Mouse (Mus musculus) lung, embryonic 14.5 days (tissue): ENCODE data around the gene Aar2. TPM values are rescaled to one million over a fixed set of nuclear protein-coding genes. Genes with fewer than 3 reads are reported as not detected.

Experiments
- ATAC-seq: fragments of 200-750 bp; cut with Nextera tagmentation; 2 replicates; pipeline ENCODE4 v1.8.0; 2017; ENCODE audit warnings: mild to moderate bottlenecking, moderate TSS enrichment, moderate library complexity; ENCODE audit not compliant: insufficient read depth
- DNase-seq: peaks from one replicate; pipeline ENCODE4 v3.0.0-alpha.2; 2015
- H3K27ac ChIP-seq: fragments of 300-500 bp; sonication (generic); 2 replicates; pipeline ENCODE4 v1.5.1; 2014; ENCODE audit warnings: low read depth, mild to moderate bottlenecking, moderate library complexity
- H3K27me3 ChIP-seq: fragments of 300-500 bp; sonication (generic); 2 replicates; pipeline ENCODE4 v1.6.1; 2014; ENCODE audit warnings: low read length, control low read depth; ENCODE audit not compliant: insufficient read depth
- H3K36me3 ChIP-seq: fragments of 300-500 bp; sonication (generic); 2 replicates; pipeline ENCODE4 v1.6.1; 2014; ENCODE audit warnings: control low read depth; ENCODE audit not compliant: insufficient read depth
- H3K4me1 ChIP-seq: fragments of 300-500 bp; sonication (generic); 2 replicates; pipeline ENCODE4 v1.6.1; 2014; ENCODE audit warnings: antibody characterized with exemption, control low read depth; ENCODE audit not compliant: insufficient read depth
- H3K4me2 ChIP-seq: fragments of 300-500 bp; sonication (generic); 2 replicates; pipeline ENCODE4 v1.6.1; 2014; ENCODE audit warnings: mild to moderate bottlenecking
- H3K4me3 ChIP-seq: fragments of 300-500 bp; sonication (generic); 2 replicates; pipeline ENCODE4 v1.5.1; 2014; ENCODE audit warnings: low read depth, low read length
- H3K9ac ChIP-seq: fragments of 300-500 bp; sonication (generic); 2 replicates; pipeline ENCODE4 v1.6.1; 2014
- H3K9me3 ChIP-seq: fragments of 300-500 bp; sonication (generic); 2 replicates; pipeline ENCODE4 v1.6.1; 2016; ENCODE audit warnings: low read depth, low read length, control low read depth
- CTCF ChIP-seq: IDR thresholded peaks from 2 replicates; pipeline ENCODE4 v1.5.1; 2016; ENCODE audit warnings: antibody characterized with exemption, low read depth
- WGBS: fragments of 180-500 bp; shearing (Covaris S2); extraction: QIAGEN DNeasy Blood & Tissue Kit; methylation state at CpG from one replicate; pipeline ENCODE4 v1.1.7; 2014; 5-methylcytosine and 5-hydroxymethylcytosine counted together
- polyA plus RNA-seq: library from polyadenylated mRNA; unstranded; fragments of >200 nt; fragmentation: Nextera tagmentation; extraction: Ambion mirVana; gene quantifications from 2 replicates; pipeline ENCODE4 v1.2.1, GENCODE M21; 2014

Aar2 gene
- polyA plus RNA-seq, 1 experiment from 2014 or later, result 39.0 TPM

DNA sequence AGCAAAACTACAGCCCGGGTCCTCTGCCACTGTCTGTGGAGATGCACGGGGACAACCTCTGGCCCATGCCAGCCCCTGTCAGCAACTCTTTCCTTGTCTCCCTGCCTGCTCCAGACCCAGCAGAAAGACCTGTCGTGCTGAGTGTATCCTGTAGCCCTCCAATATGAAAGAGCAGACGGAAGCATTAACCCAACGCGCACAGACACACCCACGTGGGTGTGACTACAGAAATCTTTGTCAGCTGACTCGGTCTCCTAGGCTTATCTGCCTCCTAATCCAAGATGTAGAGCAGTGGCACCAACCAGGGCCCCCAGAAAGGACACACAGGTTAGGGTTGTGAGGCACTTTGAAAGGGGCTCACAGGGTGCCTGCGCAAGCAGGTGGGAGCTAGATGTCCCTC lies 56.3 kb downstream of the Aar2 start:
- TF ChIP-seq CTCF, result no peak
- 79% methylated on average over 9 of the region's 9 CpGs for whole genome bisulfite sequencing
- H3K9me3 ChIP-seq, result no peaks in the 10 kb centered on the region
- DNase-seq, result no peak
- H3K4me3 ChIP-seq, result no peak overlapping the region
- H3K27me3 ChIP-seq, result no peaks in the 10 kb centered on the region
- H3K36me3 ChIP-seq, result no peaks in the 10 kb centered on the region
- no peak overlapping the region for H3K4me2 ChIP-seq
- H3K27ac ChIP-seq, result no peak overlapping the region
- no peak for ATAC-seq
- no peak overlapping the region for H3K9ac ChIP-seq
- no peaks in the 10 kb centered on the region for H3K4me1 ChIP-seq

GRCm38 (mm10) chr2:156605144-156605543 lies 57.8 kb downstream of the Aar2 start:
- H3K9ac ChIP-seq, result no peak overlapping the region
- no peak overlapping the region for H3K4me3 ChIP-seq
- H3K4me1 ChIP-seq, result no peaks in the 10 kb centered on the region
- no peak overlapping the region for H3K4me2 ChIP-seq
- no peak for ATAC-seq
- H3K9me3 ChIP-seq, result no peaks in the 10 kb centered on the region
- no peaks in the 10 kb centered on the region for H3K36me3 ChIP-seq
- TF ChIP-seq CTCF, result no peak
- 56% methylated on average over 3 of the region's 3 CpGs for WGBS
- no peaks in the 10 kb centered on the region for H3K27me3 ChIP-seq
- no peak for DNase-seq
- H3K27ac ChIP-seq, result no peak overlapping the region

DNA sequence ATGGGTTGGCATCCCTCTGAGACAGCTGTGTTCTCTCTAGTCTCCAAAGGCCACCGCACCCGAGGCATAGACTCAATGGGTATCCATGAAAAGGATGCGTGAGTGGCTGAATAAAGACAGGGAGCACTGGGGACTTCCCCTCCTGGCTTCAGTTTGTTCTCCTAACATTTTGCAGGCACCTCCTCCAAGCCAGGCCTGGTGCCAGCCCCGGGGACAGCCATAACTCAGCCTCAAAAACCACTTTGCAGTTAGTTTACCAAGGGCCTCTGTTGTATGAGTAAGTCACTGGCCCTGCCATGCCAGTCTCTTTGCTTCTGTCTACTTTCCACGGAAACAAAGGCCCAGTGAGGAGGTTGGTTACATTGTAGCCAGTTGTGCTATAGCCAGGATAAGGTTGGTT lies 58.6 kb downstream of the Aar2 start:
- H3K4me3 ChIP-seq, result no peak overlapping the region
- WGBS, result 62% methylated on average over 5 of the region's 5 CpGs
- no peaks in the 10 kb centered on the region for H3K9me3 ChIP-seq
- DNase-seq, result no peak
- no peak for ATAC-seq
- H3K4me2 ChIP-seq, result no peak overlapping the region
- TF ChIP-seq CTCF, result no peak
- H3K4me1 ChIP-seq, result no peaks in the 10 kb centered on the region
- H3K9ac ChIP-seq, result no peak overlapping the region
- H3K36me3 ChIP-seq, result no peaks in the 10 kb centered on the region
- no peaks in the 10 kb centered on the region for H3K27me3 ChIP-seq
- H3K27ac ChIP-seq, result no peak overlapping the region

GRCm38 (mm10) chr2:156613081-156613540 lies 65.7 kb downstream of the Aar2 start:
- Histone ChIP-seq H3K9ac (peak overlapping the region; percentile 54), H3K4me3 (peak overlapping the region; percentile 64), H3K4me2 (peak overlapping the region; percentile 97), H3K4me1 (no peaks in the 10 kb centered on the region; the same call in 1 of the 2 replicates), H3K9me3 (no peaks in the 10 kb centered on the region), H3K27me3 (peaks cover 58% of the 10 kb centered on the region), H3K27ac (no peak overlapping the region), H3K36me3 (no peaks in the 10 kb centered on the region)
- peak; percentile 26; the same call in 1 of the 2 replicates for ATAC-seq
- DNase-seq, result peak; percentile 67
- WGBS, result under 1% methylated on average over 41 of the region's 41 CpGs
- TF ChIP-seq CTCF, result peak; percentile 55

DNA sequence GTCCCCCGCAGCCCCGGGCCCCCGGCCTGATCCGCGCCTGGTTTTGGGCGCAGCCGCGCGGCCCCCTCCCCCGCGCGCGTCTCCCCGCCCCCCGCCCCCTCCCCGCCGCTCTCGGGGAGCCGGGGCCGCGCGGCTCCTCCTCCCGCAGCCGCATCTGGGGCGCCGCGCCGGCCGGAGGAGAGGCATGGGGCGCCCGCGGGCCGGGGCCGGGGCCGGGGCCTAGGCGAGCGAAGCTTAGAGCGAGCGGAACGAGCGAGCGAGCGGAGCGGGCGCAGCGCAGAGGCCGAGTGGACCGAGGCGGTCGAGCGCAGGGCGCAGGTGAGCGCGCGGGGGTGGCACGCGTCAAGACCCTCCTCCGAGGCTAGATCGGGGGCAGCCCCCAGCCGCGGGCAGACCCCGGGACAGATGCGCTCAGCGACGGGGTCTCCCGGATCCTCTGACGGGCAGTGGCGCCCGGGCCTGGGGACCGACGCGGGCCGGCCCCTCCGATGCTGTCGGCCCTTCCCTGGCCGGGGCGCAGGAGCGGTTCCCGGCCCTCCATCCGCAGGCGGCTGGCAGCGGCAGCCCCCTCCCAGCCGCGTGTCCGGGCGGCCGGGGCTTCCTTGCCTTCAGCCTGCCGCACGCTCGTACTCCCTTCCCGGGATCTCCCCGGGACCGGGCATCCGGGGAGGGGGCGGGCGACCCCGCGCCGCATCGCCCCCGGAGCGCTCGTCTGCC lies 66.3 kb downstream of the Aar2 start, which contains the start of gene Dlgap4:
TSS of gene Dlgap4 (plus strand) at position 165 of the 717 bp plus-strand sequence.
- under 1% methylated on average over 98 of the region's 103 CpGs for WGBS
- peak; percentile 79 for ATAC-seq
- Histone ChIP-seq H3K27ac (no peak within 1 kb of the TSS), H3K27me3 (peaks cover 58% of the 10 kb centered on the region), H3K4me2 (peak within 1 kb of the TSS; percentile 97), H3K36me3 (no peaks in the 10 kb centered on the region), H3K4me3 (peak within 1 kb of the TSS; percentile 64), H3K4me1 (no peaks in the 10 kb centered on the region; the same call in 1 of the 2 replicates), H3K9ac (peak within 1 kb of the TSS; percentile 54), H3K9me3 (no peaks in the 10 kb centered on the region)
- TF ChIP-seq CTCF, result no peak
- peak; percentile 58 for DNase-seq

- peak; percentile 3; the same call in 1 of the 2 replicates for ATAC-seq
- H3K9ac ChIP-seq, result peak overlapping the region; percentile 54
- peak overlapping the region; percentile 64 for H3K4me3 ChIP-seq
- WGBS, result 2% methylated on average over 17 of the region's 18 CpGs
- no peaks in the 10 kb centered on the region for H3K36me3 ChIP-seq
- H3K27me3 ChIP-seq, result peaks cover 60% of the 10 kb centered on the region
- H3K27ac ChIP-seq, result no peak overlapping the region
- TF ChIP-seq CTCF, result no peak
- DNase-seq, result peak; percentile 17
- H3K4me2 ChIP-seq, result peak overlapping the region; percentile 97
- H3K4me1 ChIP-seq, result no peaks in the 10 kb centered on the region; the same call in 1 of the 2 replicates
- no peaks in the 10 kb centered on the region for H3K9me3 ChIP-seq
Observed at GRCm38 (mm10) chr2:156614258-156614556, 66.8 kb downstream of the Aar2 start.

GRCm38 (mm10) chr2:156614661-156615654 lies 67.6 kb downstream of the Aar2 start:
- H3K4me1 ChIP-seq, result no peaks in the 10 kb centered on the region; the same call in 1 of the 2 replicates
- H3K27me3 ChIP-seq, result peaks cover 64% of the 10 kb centered on the region
- ATAC-seq (no peak), DNase-seq (peak; percentile 5)
- H3K4me3 ChIP-seq, result peak overlapping the region; percentile 64; the same call in 1 of the 2 replicates
- H3K4me2 ChIP-seq, result peak overlapping the region; percentile 97
- no peak overlapping the region for H3K9ac ChIP-seq
- 9% methylated on average over 31 of the region's 31 CpGs for WGBS
- no peaks in the 10 kb centered on the region for H3K9me3 ChIP-seq
- no peak overlapping the region for H3K27ac ChIP-seq
- no peak for TF ChIP-seq CTCF
- H3K36me3 ChIP-seq, result no peaks in the 10 kb centered on the region
